Mouse (Mus musculus) thymus, postnatal 25 days (tissue): ENCODE data around the gene Rnf187.

ENCODE experiments used
- DNase-seq: peaks from one replicate; pipeline ENCODE4 v3.0.0; 2022

Rnf187 gene

GRCm38 (mm10) chr11:58894456-58894855, 44.3 kb downstream of the Rnf187 start:
- peak; percentile 58 for DNase-seq

GRCm38 (mm10) chr11:58890511-58890910, 48.2 kb downstream of the Rnf187 start:
- DNase-seq: no peak

- peak; percentile 86 for DNase-seq
Observed at GRCm38 (mm10) chr11:58883756-58884155, 55.0 kb downstream of the Rnf187 start.
